Mouse (Mus musculus): Measurements from ENCODE around the gene Frs3.

The Frs3 gene

GRCm38 (mm10) chr17:47737271-47738065 lies 48.6 kb downstream of the Frs3 start:
- peak; percentile 95 for DNase-seq

DNA sequence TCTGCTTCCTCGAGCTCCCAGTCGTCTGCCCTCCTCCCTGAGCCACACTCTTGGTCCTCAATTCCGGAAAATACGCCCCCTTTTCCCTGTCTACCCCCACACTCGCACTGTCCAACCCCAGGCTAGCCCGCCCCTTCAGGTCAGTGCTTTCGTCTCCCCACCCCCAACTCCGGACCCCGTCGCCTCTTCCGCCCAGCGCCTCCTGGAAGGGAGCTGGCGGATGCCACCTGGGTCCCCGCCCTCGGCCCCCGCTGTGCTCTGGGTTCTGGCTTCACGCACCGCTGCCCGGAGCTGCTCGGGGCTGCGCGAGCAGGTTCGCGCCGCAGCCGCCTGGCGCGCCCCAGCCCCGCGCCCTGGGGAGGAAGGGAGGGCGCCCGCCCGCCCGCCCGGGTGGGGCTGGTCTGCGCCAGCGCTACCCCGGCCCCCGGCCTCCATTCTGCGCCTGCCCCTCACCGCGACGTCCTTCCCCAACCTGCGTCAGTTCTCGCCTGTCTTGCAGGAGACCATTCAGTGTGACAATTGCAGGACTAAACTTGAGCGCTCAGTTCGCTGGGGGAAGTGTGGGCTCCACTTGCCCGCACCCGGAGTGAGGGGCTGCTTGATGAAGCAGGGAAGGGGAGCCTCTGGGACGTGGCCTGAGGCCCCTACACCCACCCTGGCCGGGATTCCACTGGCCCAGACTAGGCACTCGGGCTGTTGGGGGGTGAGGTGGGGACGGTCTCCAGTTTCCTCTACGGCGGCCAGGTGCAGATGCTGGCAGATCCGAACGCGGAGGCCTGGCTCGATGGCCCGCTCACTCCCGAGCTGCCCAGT lies 49.4 kb downstream of the Frs3 start:
- peak; percentile 86 for DNase-seq

DNA sequence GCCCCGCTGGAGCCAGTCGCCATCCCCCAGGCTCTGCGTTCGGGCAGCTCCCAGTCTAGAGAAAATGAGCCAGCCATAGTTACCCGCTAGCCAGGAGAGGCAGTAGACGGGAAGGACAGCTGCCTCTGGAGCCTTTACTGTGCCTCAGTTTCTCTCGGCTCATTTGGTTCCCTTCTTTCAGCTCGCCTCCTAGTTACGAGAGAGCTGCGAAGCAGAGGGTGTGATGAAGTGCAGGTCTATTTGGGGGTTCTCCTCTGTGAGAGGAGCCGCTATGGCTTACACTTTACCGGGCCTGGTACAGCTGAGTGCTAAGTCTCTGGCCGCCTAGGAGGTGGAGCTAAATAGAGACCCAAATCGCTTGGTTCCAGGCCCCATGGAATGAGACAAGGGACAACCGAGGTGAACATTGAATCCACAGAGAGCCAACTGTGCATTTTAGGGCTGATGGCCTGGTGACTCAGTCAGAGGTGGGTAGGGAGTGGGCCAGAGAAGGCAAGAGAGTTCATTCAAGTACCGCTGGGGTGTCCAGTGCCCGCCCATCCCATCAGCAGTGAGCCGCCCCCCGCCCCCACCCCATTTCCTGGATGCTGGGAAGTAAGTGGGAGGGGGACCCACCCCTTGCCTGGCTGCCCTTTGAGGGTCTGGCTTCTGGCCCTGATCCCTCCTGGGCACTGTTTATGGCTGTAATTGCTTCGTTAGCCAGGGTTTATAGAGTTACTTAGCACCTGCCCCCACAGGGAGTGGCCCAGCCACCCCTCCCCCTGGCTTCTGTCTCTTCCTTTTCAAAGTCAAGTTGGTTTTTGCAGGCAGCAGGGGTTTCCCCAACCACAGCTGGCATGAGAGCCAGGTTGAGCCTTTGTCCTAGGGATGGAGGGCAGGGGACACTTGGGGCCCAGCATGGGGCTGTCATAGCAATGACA lies 50.3 kb downstream of the Frs3 start:
- peak; percentile 59 for DNase-seq

- DNase-seq = no peak
These were observed 51.4 kb downstream of the Frs3 start for GRCm38 (mm10) chr17:47740186-47740585.

DNA sequence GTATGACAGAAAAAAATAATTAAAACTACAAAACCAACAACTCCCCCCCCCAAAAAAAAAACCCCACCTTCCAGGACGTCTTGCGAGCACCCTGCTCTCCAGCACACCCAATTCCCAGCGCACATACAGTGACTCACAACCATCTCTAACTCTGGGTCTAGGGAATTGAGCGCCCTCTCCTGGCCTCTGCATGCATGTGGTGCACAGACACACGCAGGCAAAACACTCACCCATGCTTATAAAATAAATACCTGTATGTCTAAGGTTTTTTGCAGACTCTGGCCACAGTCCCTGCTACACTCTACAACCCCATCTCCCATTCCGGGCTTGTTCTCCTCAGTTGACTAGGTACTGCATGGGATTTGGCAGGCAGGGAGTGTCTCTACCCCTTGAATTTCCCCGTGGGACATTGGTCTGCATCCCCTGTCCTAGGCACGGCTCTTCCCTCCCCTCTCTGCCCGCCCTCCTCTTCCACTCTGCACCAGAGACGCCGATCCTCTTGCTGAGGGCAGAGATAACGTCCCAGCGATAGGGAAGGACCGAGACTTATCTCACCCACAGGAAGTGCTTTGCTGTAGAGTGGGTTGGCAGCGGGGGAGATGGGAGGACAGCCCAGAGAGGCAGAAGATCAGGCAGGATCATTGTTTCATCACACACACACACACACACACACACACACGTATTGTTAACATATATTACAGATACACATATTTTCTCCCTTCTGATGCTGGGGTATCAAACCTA lies 54.3 kb downstream of the Frs3 start:
- DNase-seq = no peak

DNA sequence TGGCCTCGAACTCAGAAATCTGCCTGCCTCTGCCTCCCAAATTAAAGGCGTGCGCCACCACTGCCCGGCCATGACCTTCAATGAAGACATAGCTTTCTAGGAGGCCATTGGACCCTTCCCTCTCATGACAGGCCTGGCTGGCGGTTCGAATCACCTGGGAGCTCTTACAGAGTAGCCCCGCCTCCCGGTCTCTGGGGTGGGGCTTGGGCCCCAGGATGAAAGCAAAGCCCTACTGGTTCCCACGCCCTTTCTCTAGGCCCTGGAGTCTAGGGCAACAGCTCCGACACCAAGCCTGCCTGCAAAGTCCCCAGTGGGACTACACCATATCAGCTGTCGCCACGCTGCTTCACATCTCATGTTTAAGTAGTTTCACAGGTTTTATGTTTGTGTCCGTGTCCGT lies 55.3 kb downstream of the Frs3 start:
- DNase-seq = no peak

GRCm38 (mm10) chr17:47744746-47745368 lies 56.0 kb downstream of the Frs3 start:
- peak; percentile 40 for DNase-seq

GRCm38 (mm10) chr17:47748791-47749553 lies 60.1 kb downstream of the Frs3 start:
- DNase-seq = peak; percentile 40

- DNase-seq = no peak
These were observed 60.8 kb downstream of the Frs3 start for GRCm38 (mm10) chr17:47749626-47750025.

- no peak for DNase-seq
These were observed 61.3 kb downstream of the Frs3 start for GRCm38 (mm10) chr17:47750101-47750500.

DNA sequence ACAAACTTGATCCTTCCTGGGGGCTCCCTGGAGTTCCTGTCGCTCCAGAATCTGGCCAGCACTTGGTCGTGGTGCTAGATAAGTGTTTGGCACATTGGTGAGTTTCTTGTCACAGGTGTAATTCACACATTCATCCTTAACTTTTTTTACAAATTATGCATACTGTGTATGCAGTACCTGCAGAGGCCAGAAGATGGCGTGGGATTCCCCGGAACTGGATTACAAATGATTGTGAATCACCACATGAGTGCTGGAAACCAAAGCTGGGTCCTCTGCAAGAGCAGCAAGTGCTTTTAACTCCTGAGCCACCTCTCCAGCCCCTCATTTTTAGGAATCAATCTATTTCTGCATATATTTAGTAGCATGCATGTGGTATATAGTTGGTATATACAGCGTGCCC lies 63.0 kb downstream of the Frs3 start:
- no peak for DNase-seq

GRCm38 (mm10) chr17:47753130-47753775 lies 64.4 kb downstream of the Frs3 start:
- DNase-seq = no peak

Data from kidney, postnatal 10 days (tissue).